Mouse (Mus musculus): ENCODE measurements around the gene Phox2a. TPM values are rescaled to one million over a fixed set of nuclear protein-coding genes. Genes with fewer than 3 reads are reported as not detected.

The Phox2a gene
- polyA plus RNA-seq, 1 experiment from 2014 or later, result 0.45 TPM

DNA sequence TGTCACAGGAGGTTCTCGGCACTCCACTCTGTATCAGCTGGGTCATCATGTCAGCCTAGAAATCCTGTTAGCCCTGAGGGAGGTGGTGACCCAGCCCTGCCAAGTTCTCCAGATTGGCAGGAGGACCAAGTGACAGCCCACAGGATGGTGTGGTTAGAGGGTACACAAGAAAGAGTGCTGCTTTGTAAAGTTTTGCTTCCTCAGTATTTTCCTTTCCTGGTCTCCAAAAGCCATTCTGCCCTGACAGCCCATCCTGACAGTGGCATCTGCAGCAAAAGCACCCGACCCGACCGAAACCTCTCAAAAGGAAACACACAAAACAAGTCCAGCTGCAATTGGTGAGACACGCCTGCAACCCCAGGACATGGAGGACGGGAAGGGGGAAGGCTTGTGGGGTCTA is 26.1 kb downstream of the Phox2a start:
- no peaks in the 10 kb centered on the region for H3K36me3 ChIP-seq
- 57% methylated on average over 6 of the region's 6 CpGs for WGBS
- H3K9me3 ChIP-seq (replicated peaks), result no peaks in the 10 kb centered on the region
- no peak overlapping the region for H3K4me2 ChIP-seq (replicated peaks)
- H3K4me3 ChIP-seq (replicated peaks), result no peak overlapping the region
- ATAC-seq (ENCODE audit: insufficient number of reproducible peaks, low FRiP score, low TSS enrichment, low read depth), result no peak
- H3K27me3 ChIP-seq, result no peaks in the 10 kb centered on the region
- H3K9ac ChIP-seq, result no peak overlapping the region
- peaks cover under 1% of the 10 kb centered on the region; the same call in 1 of the 2 replicates for H3K4me1 ChIP-seq
- H3K27ac ChIP-seq (replicated peaks), result no peak overlapping the region

- ATAC-seq (ENCODE audit: insufficient number of reproducible peaks, low FRiP score, low TSS enrichment, low read depth), result no peak
- WGBS, result 95% methylated on average over 1 of the region's 1 CpGs
Measured at GRCm38 (mm10) chr7:101847934-101848333, 29.8 kb downstream of the Phox2a start.

GRCm38 (mm10) chr7:101851689-101852088 is 33.6 kb downstream of the Phox2a start:
- H3K27me3 ChIP-seq, result no peaks in the 10 kb centered on the region
- 74% methylated on average over 6 of the region's 6 CpGs for WGBS
- H3K9ac ChIP-seq, result no peak overlapping the region
- H3K36me3 ChIP-seq, result no peaks in the 10 kb centered on the region
- no peak overlapping the region for H3K27ac ChIP-seq (replicated peaks)
- no peak overlapping the region for H3K4me2 ChIP-seq (replicated peaks)
- no peak for ATAC-seq (ENCODE audit: insufficient number of reproducible peaks, low FRiP score, low TSS enrichment, low read depth)
- H3K9me3 ChIP-seq (replicated peaks), result no peaks in the 10 kb centered on the region
- H3K4me3 ChIP-seq (replicated peaks), result no peak overlapping the region
- H3K4me1 ChIP-seq, result no peaks in the 10 kb centered on the region

More at GRCm38 (mm10) chr7:101847934-101848333, 29.8 kb downstream of the Phox2a start:
- no peaks in the 10 kb centered on the region for H3K4me1 ChIP-seq
- no peak overlapping the region for H3K4me3 ChIP-seq (replicated peaks)
- H3K36me3 ChIP-seq, result no peaks in the 10 kb centered on the region
- no peak overlapping the region for H3K9ac ChIP-seq
- H3K4me2 ChIP-seq (replicated peaks), result no peak overlapping the region
- no peaks in the 10 kb centered on the region for H3K9me3 ChIP-seq (replicated peaks)
- H3K27me3 ChIP-seq, result no peaks in the 10 kb centered on the region
- no peak overlapping the region for H3K27ac ChIP-seq (replicated peaks)

DNA sequence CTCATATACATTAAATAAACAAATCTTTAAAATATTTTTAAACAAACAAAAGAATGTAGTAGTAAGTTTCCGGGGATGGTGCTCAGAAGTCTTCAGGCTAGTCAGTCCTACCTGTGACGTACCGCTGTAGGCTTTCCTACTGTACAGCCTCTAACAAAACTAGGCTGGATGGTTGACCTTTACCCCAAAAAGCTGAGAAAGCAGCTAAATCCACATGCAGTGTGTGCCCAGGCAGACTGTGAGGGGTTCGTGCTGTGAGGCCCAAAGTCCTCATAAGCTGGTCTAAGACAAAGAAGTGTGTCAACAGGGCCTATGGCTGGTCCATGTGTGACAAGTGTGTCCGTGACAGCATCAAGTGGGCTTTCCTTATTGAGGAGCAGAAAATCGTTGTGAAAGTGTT is 34.7 kb downstream of the Phox2a start:
- Histone ChIP-seq H3K9ac (no peak overlapping the region), H3K4me3 (replicated peaks) (no peak overlapping the region), H3K9me3 (replicated peaks) (no peaks in the 10 kb centered on the region), H3K36me3 (no peaks in the 10 kb centered on the region), H3K27ac (replicated peaks) (no peak overlapping the region), H3K4me1 (no peaks in the 10 kb centered on the region), H3K27me3 (no peaks in the 10 kb centered on the region), H3K4me2 (replicated peaks) (no peak overlapping the region)
- WGBS, result 88% methylated on average over 6 of the region's 6 CpGs
- ATAC-seq (ENCODE audit: insufficient number of reproducible peaks, low FRiP score, low TSS enrichment, low read depth), result no peak

DNA sequence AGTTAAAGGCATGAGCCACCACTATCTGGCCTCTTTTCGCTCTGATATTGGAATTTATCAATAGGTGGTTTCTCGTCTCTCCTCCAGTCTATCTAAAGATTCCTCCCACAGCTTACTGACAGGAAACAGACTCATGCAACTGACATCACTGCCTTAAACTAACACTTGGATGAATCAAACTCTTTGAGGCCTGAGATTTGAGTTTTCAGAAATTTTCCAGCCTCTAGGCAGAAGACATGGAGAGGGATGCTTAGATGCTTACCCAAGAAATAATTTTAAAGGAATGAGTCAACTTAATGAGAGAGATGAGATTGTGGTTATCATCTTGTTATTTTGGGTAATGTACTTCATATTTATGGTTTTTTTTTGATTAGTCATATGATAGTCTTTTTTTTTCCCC is 35.7 kb downstream of the Phox2a start:
- no peak overlapping the region for H3K4me3 ChIP-seq (replicated peaks)
- no peak overlapping the region for H3K4me2 ChIP-seq (replicated peaks)
- H3K27ac ChIP-seq (replicated peaks), result no peak overlapping the region
- no peak for ATAC-seq (ENCODE audit: insufficient number of reproducible peaks, low FRiP score, low TSS enrichment, low read depth)
- WGBS, result 76% methylated on average over 2 of the region's 2 CpGs
- H3K9me3 ChIP-seq (replicated peaks), result no peaks in the 10 kb centered on the region
- no peaks in the 10 kb centered on the region for H3K4me1 ChIP-seq
- H3K9ac ChIP-seq, result no peak overlapping the region
- no peaks in the 10 kb centered on the region for H3K36me3 ChIP-seq
- H3K27me3 ChIP-seq, result no peaks in the 10 kb centered on the region

DNA sequence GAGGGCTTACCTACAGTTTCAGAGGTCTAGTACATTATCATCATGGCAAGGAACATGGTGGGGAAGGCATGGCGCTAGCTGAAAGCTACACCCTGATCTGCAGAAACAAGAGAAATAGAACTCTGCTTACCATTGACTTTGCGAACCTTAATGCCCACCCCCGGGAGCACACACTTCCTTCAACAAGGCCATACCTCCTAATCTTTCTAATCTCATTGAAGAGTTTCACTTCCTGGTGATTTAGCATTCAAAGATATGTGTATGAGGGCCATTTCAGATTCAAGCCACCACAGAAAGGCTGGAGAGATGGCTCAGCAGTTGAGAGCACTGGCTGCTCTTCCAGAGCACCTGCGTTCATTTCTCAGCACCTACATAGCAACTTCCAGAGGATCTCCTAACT is 39.0 kb downstream of the Phox2a start, which contains the start of gene Folr2:
Folr2 (minus strand) TSS at position 101 of the 400 bp plus-strand sequence.
- 87% methylated on average over 4 of the region's 4 CpGs for WGBS
- Histone ChIP-seq H3K9ac (no peak within 1 kb of the TSS), H3K4me1 (no peaks in the 10 kb centered on the region), H3K36me3 (no peaks in the 10 kb centered on the region), H3K4me2 (replicated peaks) (no peak within 1 kb of the TSS), H3K9me3 (replicated peaks) (no peaks in the 10 kb centered on the region), H3K27ac (replicated peaks) (no peak within 1 kb of the TSS), H3K27me3 (no peaks in the 10 kb centered on the region), H3K4me3 (replicated peaks) (no peak within 1 kb of the TSS)
- ATAC-seq (ENCODE audit: insufficient number of reproducible peaks, low FRiP score, low TSS enrichment, low read depth), result no peak

GRCm38 (mm10) chr7:101858362-101858761 is 40.2 kb downstream of the Phox2a start:
- no peak for ATAC-seq (ENCODE audit: insufficient number of reproducible peaks, low FRiP score, low TSS enrichment, low read depth)
- no peaks in the 10 kb centered on the region for H3K9me3 ChIP-seq (replicated peaks)
- no peak overlapping the region for H3K4me3 ChIP-seq (replicated peaks)
- no peak overlapping the region for H3K27ac ChIP-seq (replicated peaks)
- H3K9ac ChIP-seq, result no peak overlapping the region
- H3K4me1 ChIP-seq, result no peaks in the 10 kb centered on the region
- H3K4me2 ChIP-seq (replicated peaks), result no peak overlapping the region
- no peaks in the 10 kb centered on the region for H3K27me3 ChIP-seq
- WGBS, result 70% methylated on average over 9 of the region's 9 CpGs
- no peaks in the 10 kb centered on the region for H3K36me3 ChIP-seq

- H3K27ac ChIP-seq (replicated peaks), result no peak overlapping the region
- no peaks in the 10 kb centered on the region for H3K4me1 ChIP-seq
- H3K36me3 ChIP-seq, result no peaks in the 10 kb centered on the region
- ATAC-seq (ENCODE audit: insufficient number of reproducible peaks, low FRiP score, low TSS enrichment, low read depth), result no peak
- no peaks in the 10 kb centered on the region for H3K9me3 ChIP-seq (replicated peaks)
- no peak overlapping the region for H3K9ac ChIP-seq
- no peaks in the 10 kb centered on the region for H3K27me3 ChIP-seq
- no peak overlapping the region for H3K4me3 ChIP-seq (replicated peaks)
- H3K4me2 ChIP-seq (replicated peaks), result no peak overlapping the region
Measured at GRCm38 (mm10) chr7:101860978-101861377, 42.9 kb downstream of the Phox2a start.

GRCm38 (mm10) chr7:101862291-101862690 is 44.2 kb downstream of the Phox2a start:
- Histone ChIP-seq H3K27ac (replicated peaks) (no peak overlapping the region), H3K27me3 (no peaks in the 10 kb centered on the region), H3K9me3 (replicated peaks) (no peaks in the 10 kb centered on the region), H3K4me2 (replicated peaks) (no peak overlapping the region), H3K36me3 (no peaks in the 10 kb centered on the region), H3K4me3 (replicated peaks) (no peak overlapping the region), H3K4me1 (no peaks in the 10 kb centered on the region), H3K9ac (no peak overlapping the region)
- WGBS, result 65% methylated on average over 3 of the region's 3 CpGs
- no peak for ATAC-seq (ENCODE audit: insufficient number of reproducible peaks, low FRiP score, low TSS enrichment, low read depth)

DNA sequence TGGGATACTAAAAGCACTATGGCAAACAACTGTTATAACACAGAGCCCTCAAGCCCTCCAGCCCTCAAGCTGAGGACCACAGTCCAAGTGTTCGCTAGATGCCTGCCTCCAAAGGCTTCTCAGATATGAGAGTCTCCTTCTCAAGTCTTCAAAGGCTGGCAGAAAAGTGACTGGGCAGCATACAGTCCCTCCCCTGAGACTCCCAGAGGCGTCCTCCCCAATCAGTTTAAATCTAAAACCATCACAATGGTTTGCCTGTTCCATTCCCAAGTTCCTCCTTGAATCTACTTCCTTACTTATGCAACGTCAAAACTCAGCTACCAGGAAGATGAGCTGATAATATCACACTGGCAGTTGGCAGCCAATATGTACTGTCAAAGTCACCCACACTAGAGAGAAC is 45.3 kb downstream of the Phox2a start, which contains the start of gene Anapc15:
Anapc15 (plus strand) TSS at position 301 of the 400 bp plus-strand sequence.
- no peak for ATAC-seq (ENCODE audit: insufficient number of reproducible peaks, low FRiP score, low TSS enrichment, low read depth)
- Histone ChIP-seq H3K9me3 (replicated peaks) (no peaks in the 10 kb centered on the region), H3K27ac (replicated peaks) (no peak within 1 kb of the TSS), H3K4me3 (replicated peaks) (no peak within 1 kb of the TSS), H3K36me3 (no peaks in the 10 kb centered on the region), H3K4me1 (no peaks in the 10 kb centered on the region), H3K9ac (no peak within 1 kb of the TSS), H3K4me2 (replicated peaks) (no peak within 1 kb of the TSS), H3K27me3 (no peaks in the 10 kb centered on the region)
- WGBS, result 67% methylated on average over 3 of the region's 3 CpGs

GRCm38 (mm10) chr7:101866491-101867265 is 48.6 kb downstream of the Phox2a start:
- 79% methylated on average over 11 of the region's 11 CpGs for WGBS
- Histone ChIP-seq H3K4me3 (replicated peaks) (no peak overlapping the region), H3K4me2 (replicated peaks) (no peak overlapping the region), H3K9me3 (replicated peaks) (no peaks in the 10 kb centered on the region), H3K4me1 (no peaks in the 10 kb centered on the region), H3K27me3 (no peaks in the 10 kb centered on the region), H3K9ac (no peak overlapping the region), H3K36me3 (no peaks in the 10 kb centered on the region), H3K27ac (replicated peaks) (no peak overlapping the region)
- no peak for ATAC-seq (ENCODE audit: insufficient number of reproducible peaks, low FRiP score, low TSS enrichment, low read depth)

DNA sequence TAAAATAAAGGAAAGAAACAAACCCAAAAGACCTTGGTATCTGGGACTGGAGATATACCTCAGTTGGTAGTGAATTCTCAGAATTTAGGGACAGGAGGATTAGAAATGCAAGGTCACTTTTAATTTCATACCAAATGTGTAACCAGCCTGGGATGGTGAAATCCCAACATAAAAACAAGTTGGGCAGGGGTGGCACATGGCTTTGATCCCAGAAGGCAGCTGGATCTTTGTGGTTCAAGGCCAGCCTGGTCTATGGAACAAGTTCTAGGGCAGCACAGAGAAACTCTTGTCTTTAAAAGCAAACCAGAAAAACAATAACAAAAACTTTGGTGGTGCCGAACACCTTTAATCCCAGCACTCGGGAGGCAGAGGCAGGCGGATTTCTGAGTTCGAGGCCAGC is 49.4 kb downstream of the Phox2a start:
- no peaks in the 10 kb centered on the region for H3K4me1 ChIP-seq

More for the DNA sequence above, 49.4 kb downstream of the Phox2a start:
- Histone ChIP-seq H3K4me3 (replicated peaks) (no peak overlapping the region), H3K36me3 (no peaks in the 10 kb centered on the region), H3K27ac (replicated peaks) (no peak overlapping the region), H3K27me3 (no peaks in the 10 kb centered on the region), H3K9ac (no peak overlapping the region), H3K4me2 (replicated peaks) (no peak overlapping the region), H3K9me3 (replicated peaks) (no peaks in the 10 kb centered on the region)
- ATAC-seq (ENCODE audit: insufficient number of reproducible peaks, low FRiP score, low TSS enrichment, low read depth), result no peak
- WGBS, result 95% methylated on average over 4 of the region's 4 CpGs
